Mouse (Mus musculus) gonadal fat pad, adult 2 months (tissue): ENCODE data around the gene Syncrip. TPM values are rescaled to one million over a fixed set of nuclear protein-coding genes. Genes with fewer than 3 reads are reported as not detected.
"Not testable (repeated sequence)": the region's sequence is repeated elsewhere in the genome, so short reads cannot be mapped to it uniquely, and the experiment has no call there.

Experiments
- DNase-seq: peaks from one replicate; pipeline ENCODE4 v3.0.0-alpha.2; 2012; ENCODE audit warnings: low read depth
- polyA plus RNA-seq: library from polyadenylated mRNA; depleted of rRNA; stranded (reverse); fragments of >200 nt; gene quantifications from 2 replicates; pipeline ENCODE4 v1.2.3, GENCODE M21; 2012

Syncrip gene
- polyA plus RNA-seq, 1 experiment = 4.0 TPM

- DNase-seq = peak; percentile 44
Measured at GRCm38 (mm10) chr9:88482829-88483396, 539 bp upstream of the Syncrip start.

DNA sequence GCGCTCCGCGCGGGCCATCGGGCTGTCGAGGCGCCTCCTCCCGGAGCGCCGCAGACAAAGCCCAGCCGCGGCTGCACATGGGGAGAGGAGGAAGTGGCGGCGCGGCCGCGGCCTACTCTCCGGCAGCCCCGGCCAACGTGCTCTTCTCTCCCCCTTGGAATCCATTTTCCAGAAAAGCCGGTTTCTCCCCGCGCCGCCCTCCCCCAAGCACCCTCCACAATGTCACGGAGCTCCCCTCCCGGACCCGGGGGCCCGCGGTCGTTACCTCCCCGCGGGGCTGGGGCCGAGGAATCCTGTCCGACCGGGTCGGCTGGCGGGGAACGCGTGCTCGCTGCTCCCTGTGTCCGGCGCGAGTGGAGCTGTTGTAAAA, 598 bp downstream of the Syncrip start:
- no peak for DNase-seq

DNA sequence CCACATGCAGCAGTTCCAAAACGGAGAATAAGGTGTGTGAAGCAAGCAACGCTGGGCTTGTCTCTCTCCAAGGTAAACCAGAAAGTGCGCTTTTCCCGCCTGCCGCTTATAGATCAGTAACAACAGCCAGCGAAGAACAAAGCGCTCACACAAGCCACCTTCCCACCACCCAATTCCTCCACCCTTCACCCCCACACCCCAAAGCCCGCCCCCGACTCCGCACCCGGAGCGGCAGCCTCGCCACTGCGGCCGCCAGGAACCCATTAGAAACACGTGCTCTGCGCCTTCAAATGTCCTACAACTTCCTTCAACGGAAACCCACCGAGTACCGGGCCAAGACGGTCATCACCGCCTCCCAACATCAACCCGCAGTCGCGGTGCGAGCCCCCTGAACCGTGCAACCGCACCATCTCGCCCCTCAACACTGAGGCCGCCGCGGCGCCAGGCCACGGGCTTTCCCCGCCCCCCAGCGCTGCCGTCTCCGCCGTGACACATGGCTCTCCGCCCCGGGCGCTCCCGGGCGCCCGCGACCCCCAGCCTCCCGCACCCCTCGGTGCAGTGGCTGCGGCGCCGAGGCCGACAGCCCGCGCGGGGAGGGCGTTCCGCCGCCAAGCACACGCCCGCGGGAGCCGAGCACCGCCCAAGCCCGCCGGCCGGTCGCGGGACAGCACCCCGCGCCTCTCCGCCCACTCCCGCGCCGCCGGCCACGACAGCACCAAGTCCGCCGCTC, 1.1 kb downstream of the Syncrip start:
- no peak for DNase-seq

- DNase-seq = no peak
Measured at GRCm38 (mm10) chr9:88480120-88480519, 2.3 kb downstream of the Syncrip start.

DNA sequence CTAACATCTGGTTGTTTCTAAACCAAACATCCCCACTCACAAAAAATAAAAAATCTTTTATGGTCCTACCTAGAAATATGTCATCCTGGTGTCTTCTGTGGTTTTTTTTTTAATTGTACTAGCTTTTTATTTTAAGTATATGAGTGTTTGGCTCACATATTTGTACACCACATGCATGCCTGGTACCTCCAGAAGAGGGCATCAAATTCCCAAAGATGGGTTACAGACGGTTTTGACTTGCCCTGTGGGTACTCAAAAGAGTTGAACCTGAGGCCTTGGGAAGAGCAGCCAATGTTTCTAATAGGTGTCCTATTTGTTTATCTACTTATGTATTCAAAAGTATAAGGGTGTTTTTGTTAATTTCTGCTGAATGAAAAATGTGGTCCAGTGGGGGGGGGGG, 6.2 kb downstream of the Syncrip start:
- DNase-seq = no peak

DNA sequence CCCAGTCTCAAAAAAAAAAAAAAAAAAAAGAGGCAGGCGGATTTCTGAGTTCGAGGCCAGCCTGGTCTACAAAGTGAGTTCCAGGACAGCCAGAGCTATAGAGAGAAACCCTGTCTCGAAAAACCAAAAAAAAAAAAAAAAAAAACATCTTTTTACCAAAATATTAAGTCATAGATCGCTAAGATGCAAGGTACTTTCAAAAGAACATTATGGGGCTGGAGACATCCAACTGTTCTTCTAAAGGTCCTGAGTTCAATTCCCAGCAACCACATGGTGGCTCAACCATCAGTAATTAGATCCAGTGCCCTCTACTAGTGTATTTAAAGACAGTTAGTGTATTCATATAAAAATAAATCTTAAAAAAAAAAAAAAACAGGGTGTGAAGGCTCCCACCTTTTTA, 21.4 kb downstream of the Syncrip start:
- not testable (repeated sequence) for DNase-seq

- DNase-seq = no peak
Measured at GRCm38 (mm10) chr9:88439991-88440390, 42.4 kb downstream of the Syncrip start.

DNA sequence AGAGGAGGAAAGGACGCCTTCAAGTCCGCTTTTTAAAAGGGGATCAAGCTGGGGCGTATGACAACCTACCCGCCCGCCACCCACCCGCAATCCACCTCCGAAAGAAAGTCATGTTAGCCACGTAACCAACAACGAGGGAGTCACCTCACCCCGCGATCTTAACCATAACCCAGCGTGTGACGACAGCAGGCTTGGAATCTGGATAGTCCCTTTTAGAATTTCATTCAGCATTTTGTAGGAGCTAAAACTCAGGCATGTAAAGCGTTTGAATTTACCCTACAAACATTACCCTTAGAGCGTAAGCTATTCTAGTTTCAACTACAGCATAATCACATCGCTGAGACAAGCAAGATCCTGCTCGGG, 43.2 kb downstream of the Syncrip start:
- no peak for DNase-seq

DNA sequence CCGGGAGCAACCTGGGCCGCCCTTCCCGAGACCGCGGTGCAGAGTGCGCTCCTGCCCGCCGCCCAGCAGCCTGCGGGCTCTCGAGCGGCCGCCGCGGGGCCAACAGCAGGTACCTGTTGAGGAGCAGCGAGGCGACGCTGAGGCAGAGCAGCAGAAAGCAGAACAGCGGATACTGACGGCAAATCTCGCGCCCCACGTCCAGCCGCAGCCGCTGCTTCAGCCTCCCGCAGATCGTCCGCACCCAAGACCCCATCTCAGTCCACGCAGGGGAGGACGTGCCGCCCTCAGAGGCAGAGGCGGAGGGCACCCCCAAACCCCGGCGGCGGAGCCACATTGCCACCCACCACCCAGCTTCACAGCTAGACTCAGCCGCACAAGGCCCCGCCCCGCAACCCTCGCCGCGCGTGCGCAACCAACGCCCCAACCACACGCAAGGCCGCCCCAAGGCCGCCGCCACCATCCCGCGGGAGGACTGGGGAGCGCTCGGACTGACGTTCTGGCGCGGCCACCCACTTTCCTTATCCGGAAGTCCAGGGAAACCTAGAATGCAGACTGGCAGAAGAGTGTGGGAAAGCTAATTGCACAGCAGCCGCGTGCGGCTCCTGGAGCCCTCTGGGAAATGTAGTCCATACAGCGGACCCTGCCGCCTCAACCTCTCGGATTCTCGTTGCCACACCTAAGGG, 43.7 kb downstream of the Syncrip start, which contains the start of gene Snx14:
Gene Snx14, minus strand, starts transcription at position 404 of the 683 bp plus-strand sequence.
- peak; percentile 66 for DNase-seq

- DNase-seq = no peak
Measured at GRCm38 (mm10) chr9:88438237-88438554, 44.2 kb downstream of the Syncrip start.

DNA sequence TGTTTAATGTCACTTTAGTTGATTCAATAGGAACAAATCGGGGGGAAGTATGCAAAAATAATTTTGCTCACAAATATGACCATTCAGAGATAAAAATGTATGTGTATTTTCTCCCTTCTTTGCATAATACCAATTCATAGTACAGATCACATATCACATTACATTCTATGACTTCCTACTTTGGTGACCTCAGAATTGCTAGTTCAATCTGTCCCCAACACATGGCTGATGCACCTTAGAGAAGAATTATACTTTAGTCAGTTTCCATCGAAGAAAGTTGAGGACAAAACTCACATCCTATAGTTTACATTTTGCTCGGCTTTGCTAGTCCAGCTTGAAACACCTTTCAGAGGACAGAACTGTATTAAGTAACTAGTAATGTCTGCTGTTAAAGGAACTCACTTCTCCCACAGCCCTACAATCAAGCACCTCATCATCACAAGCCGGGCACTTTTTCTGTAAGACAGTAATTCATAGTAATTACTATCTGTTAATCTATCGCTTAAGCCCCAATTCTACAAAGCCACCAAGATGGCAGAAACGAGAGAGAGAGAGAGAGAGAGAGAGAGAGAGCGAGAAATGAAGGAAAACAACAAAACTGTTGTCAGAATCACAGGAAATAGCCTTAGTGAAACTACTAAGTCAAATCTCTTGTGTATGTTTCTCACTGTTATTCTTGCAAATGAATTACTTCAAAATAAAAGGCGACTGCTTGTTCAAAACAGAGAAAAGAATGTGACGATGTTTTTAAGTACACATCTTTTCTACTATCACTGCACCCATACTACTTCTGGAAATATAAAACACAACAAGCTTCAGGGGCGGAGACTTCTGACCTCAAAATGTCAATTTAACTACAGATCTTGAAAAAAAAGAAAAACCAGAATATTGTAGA, 44.8 kb downstream of the Syncrip start:
- no peak for DNase-seq

DNA sequence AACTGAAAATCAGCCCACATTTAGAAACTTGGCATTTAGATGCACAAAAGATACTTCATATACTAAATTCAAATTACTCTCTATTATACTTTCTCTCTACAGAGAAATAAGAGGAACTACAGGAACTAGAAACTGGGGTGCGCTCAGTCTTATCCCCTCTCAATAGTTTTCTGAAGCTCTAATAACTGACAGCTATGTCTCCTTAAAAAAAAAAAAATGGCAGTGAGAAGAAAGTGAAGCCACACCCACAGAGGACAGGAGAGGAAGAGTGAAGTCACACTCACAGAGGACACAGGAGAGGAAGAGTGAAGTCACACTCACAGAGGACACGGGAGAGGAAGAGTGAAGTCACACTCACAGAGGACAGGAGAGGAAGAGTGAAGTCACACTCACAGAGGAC, 58.0 kb downstream of the Syncrip start:
- no peak for DNase-seq

- no peak for DNase-seq
Measured at GRCm38 (mm10) chr9:88422428-88422827, 59.9 kb downstream of the Syncrip start.

DNA sequence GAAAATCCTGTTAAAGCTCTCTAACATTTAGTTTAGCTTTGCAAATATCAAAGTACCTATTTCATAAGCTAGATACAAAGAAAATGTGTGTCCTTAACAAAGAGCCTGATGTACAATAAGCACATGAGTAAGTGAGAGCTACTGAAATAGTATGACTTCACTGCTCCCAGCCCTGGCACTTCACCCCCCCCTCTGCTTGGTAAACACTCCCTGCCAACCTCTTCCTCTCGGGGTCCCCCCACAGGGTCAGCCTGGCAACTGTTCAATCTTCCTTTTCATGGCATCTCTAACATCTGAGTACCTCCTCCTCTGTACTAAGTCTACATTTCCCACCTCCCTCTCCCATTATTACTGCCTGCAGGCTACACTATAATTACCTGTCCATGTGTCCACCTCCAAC, 65.6 kb downstream of the Syncrip start:
- DNase-seq = no peak

DNA sequence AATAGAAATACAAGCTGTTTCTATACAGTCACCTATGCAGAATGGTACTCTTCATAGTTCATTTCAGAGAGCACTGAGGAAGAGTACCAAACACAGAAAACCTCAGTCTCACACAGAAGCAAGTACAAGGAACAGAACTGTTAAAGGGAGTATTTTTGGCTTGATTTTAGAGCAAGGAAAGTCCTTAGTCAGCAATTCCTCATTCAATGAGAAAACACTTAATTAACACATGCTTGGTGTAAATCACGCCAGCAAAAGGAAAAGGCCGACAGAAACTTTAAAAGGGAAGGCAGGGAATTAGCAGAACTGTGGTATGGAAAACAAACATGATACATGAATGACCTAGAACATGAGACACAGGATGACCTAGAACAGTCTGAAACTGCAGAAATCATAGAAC, 72.4 kb downstream of the Syncrip start:
- no peak for DNase-seq

- no peak for DNase-seq
Measured at GRCm38 (mm10) chr9:88404515-88404914, 77.9 kb downstream of the Syncrip start.

DNA sequence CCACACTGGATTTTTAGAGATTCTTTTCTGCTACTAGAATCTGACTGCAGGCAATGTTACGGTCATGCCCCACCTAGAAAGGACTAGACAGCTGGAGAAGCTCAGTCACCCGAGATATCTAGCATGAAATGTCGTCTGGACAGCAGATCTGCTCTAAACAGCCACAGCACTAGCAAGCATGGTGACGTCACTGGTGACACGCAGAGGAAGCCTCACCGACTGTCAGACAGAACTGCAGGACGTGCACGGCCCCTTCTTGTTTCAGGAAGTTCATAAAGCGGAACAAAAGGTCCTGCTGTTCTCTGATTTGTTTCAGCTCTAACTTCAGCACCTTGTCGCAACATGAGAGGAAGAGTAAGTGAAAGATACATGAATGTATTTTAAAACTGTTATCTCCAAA, 78.3 kb downstream of the Syncrip start:
- no peak for DNase-seq

GRCm38 (mm10) chr9:88398461-88398860, 83.9 kb downstream of the Syncrip start:
- no peak for DNase-seq
